Mouse (Mus musculus): ENCODE results near the gene Zfp385c. TPM values are rescaled to one million over a fixed set of nuclear protein-coding genes. Genes with fewer than 3 reads are reported as not detected.

Gene Zfp385c
- total and polyA plus RNA-seq, 3 experiments = 0.12 to 0.15 TPM; not detected in 1

- no peak; the same call in none of the 2 replicates for TF ChIP-seq ELF1 (IDR thresholded peaks at IDR 0.05; ENCODE audit: low read depth, low read length)
- peak; percentile 48; the same call in 1 of the 2 replicates for TF ChIP-seq TAL1 (IDR thresholded peaks at IDR 0.05; ENCODE audit: low read length)
- no peak for TF ChIP-seq POLR2AphosphoS5 (IDR thresholded peaks at IDR 0.05; ENCODE audit: borderline replicate concordance, low read depth, low read length)
These were observed 45.0 kb upstream of the Zfp385c start (continued) for GRCm38 (mm10) chr11:100737105-100737733.

DNA sequence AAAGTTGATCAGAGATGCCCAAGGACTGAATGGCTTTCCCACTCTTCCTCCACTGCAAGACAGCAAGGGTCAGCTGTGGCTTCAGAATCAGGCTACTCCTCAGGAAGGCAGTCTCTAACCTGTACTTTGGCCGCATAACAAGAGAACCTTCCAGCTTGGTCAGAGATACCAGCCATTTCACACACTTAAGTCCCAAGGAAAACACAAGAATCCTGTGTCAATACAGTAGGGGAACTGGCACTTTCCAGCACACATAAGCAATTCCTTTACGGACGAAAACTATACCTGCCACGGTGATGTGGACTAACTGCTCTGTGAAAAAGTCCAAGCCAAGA, 44.5 kb upstream of the Zfp385c start:
- Histone ChIP-seq H3K9me3 (replicated peaks; ENCODE audit: insufficient read depth, low read length) (no peaks in the 10 kb centered on the region), H3K79me2 (ENCODE audit: control insufficient read depth, insufficient read depth, low read length, poor library complexity) (peaks cover 59% of the 10 kb centered on the region), H3K27ac (ENCODE audit: control insufficient read depth, low read depth, low read length) (peak overlapping the region; percentile 85), H3K4me3 (ENCODE audit: control insufficient read depth in 1 of 2, insufficient read depth in 1 of 2, low read depth in 2 of 2, low read length in 2 of 2) (peak overlapping the region; percentile 67 to 77), H3K27me3 (ENCODE audit: control insufficient read depth in 1 of 2, insufficient read depth in 2 of 2, low read length in 2 of 2) (no peaks in the 10 kb centered on the region), H3K4me1 (ENCODE audit: control insufficient read depth in 1 of 2, insufficient read depth in 2 of 2, low read length in 2 of 2) (peaks cover 2 to 24% of the 10 kb centered on the region in 2 experiments; a peak in 3 of 4 replicates), H3K9ac (ENCODE audit: control insufficient read depth, low read depth, low read length, poor library complexity, severe bottlenecking) (peak overlapping the region; percentile 83), H3K36me3 (ENCODE audit: control insufficient read depth in 1 of 2, insufficient read depth in 2 of 2, low read length in 2 of 2) (peaks cover 7 to 34% of the 10 kb centered on the region in 2 experiments)
- TF ChIP-seq USF2 (IDR thresholded peaks at IDR 0.05; ENCODE audit: borderline replicate concordance in 1 of 2, insufficient read depth in 1 of 2, low read depth in 1 of 2, low read length in 2 of 2) (no peak), MAFK (IDR thresholded peaks at IDR 0.05; ENCODE audit: borderline replicate concordance, low read depth, low read length) (no peak), HCFC1 (IDR thresholded peaks at IDR 0.05; ENCODE audit: low read depth, low read length) (no peak), POLR2AphosphoS5 (IDR thresholded peaks at IDR 0.05; ENCODE audit: borderline replicate concordance, low read depth, low read length) (no peak), MAZ (IDR thresholded peaks at IDR 0.05; ENCODE audit: low read depth, low read length) (no peak), MYC (IDR thresholded peaks at IDR 0.05; ENCODE audit: low read depth, low read length) (no peak), ZC3H11A (IDR thresholded peaks at IDR 0.05; ENCODE audit: low read depth, low read length) (no peak), CHD1 (IDR thresholded peaks at IDR 0.05; ENCODE audit: low read depth, low read length) (peak; percentile 22; the same call in 1 of the 2 replicates), ZMIZ1 (IDR thresholded peaks at IDR 0.05; ENCODE audit: low read depth, low read length) (no peak)
- DNase-seq (ENCODE audit: low read depth, low spot score) = no peak

DNA sequence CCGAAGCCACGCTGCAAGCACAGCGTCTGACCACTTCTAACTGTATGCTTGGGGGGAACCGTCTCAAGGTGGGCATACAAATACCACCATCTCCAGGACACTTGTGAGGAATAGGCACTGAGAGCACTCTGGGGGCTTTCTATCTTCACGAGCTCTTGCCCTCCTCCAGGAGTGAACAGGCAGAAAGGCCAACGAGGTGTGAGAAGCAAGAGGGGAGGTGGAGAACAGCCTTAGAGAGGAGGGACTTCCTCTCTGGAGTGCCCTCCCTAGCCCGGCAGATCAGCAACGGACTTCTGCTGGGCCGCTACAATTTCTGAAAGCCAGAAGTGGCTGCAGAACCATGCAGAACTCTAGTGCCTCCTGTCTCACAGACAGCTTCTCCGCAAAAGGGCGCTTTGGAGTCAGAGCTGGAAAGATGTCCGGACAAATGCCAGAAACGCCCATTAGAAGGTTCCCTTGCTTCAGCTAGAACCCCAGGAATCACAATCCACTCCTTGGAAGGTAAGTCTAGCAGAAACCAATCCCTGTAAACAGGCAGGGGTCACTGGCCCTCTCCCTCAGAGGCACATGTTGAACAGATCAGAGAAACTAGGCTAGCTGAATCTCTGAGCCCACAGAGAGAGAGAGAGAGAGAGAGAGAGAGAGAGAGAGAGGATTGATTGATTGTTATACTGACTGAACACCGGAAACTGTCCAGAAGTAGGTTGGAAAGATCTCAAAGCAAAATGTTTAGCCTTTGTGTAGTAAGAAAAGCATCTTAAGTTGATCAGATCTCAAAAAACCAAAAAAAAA, 43.9 kb upstream of the Zfp385c start:
- peak overlapping the region; percentile 67 to 77 for H3K4me3 ChIP-seq (ENCODE audit: control insufficient read depth in 1 of 2, insufficient read depth in 1 of 2, low read depth in 2 of 2, low read length in 2 of 2)
- peak overlapping the region; percentile 85 for H3K27ac ChIP-seq (ENCODE audit: control insufficient read depth, low read depth, low read length)
- DNase-seq (ENCODE audit: low read depth, low spot score) = peak; percentile 81
- no peaks in the 10 kb centered on the region for H3K27me3 ChIP-seq (ENCODE audit: control insufficient read depth in 1 of 2, insufficient read depth in 2 of 2, low read length in 2 of 2)
- peaks cover 7 to 38% of the 10 kb centered on the region in 2 experiments for H3K36me3 ChIP-seq (ENCODE audit: control insufficient read depth in 1 of 2, insufficient read depth in 2 of 2, low read length in 2 of 2)
- peaks cover 2 to 25% of the 10 kb centered on the region in 2 experiments for H3K4me1 ChIP-seq (ENCODE audit: control insufficient read depth in 1 of 2, insufficient read depth in 2 of 2, low read length in 2 of 2)
- peaks cover 65% of the 10 kb centered on the region for H3K79me2 ChIP-seq (ENCODE audit: control insufficient read depth, insufficient read depth, low read length, poor library complexity)
- peak overlapping the region; percentile 83 for H3K9ac ChIP-seq (ENCODE audit: control insufficient read depth, low read depth, low read length, poor library complexity, severe bottlenecking)
- no peaks in the 10 kb centered on the region for H3K9me3 ChIP-seq (replicated peaks; ENCODE audit: insufficient read depth, low read length)
- TF ChIP-seq ZKSCAN1 (IDR thresholded peaks at IDR 0.05; ENCODE audit: low read depth, low read length) (no peak), MXI1 (IDR thresholded peaks at IDR 0.05; ENCODE audit: low read depth, low read length) (peak; percentile 8; the same call in 1 of the 2 replicates), TBP (IDR thresholded peaks at IDR 0.05; ENCODE audit: low read depth, low read length) (peak; percentile 45; the same call in 1 of the 2 replicates), EP300 (IDR thresholded peaks at IDR 0.05; ENCODE audit: low read depth in 1 of 2, low read length in 2 of 2) (peak; percentile 5 to 36; a peak in 2 of 4 replicates), NRF1 (IDR thresholded peaks at IDR 0.05; ENCODE audit: insufficient read depth, low read depth, low read length, poor library complexity, severe bottlenecking) (no peak), POLR2AphosphoS2 (IDR thresholded peaks at IDR 0.05; ENCODE audit: low read length) (no peak), MAZ (IDR thresholded peaks at IDR 0.05; ENCODE audit: low read depth, low read length) (0 out of 2 replicates have a peak, but pooled peaks have one; percentile 54), JUND (IDR thresholded peaks at IDR 0.05; ENCODE audit: low read depth, low read length) (peak; percentile 88; the same call in 1 of the 2 replicates), GABPA (IDR thresholded peaks at IDR 0.05; ENCODE audit: low read depth, low read length) (no peak), ZNF384 (IDR thresholded peaks at IDR 0.05; ENCODE audit: low read depth, low read length) (no peak), BHLHE40 (IDR thresholded peaks at IDR 0.05; ENCODE audit: borderline replicate concordance, low read depth, low read length) (no peak), MAFK (IDR thresholded peaks at IDR 0.05; ENCODE audit: borderline replicate concordance, low read depth, low read length) (no peak), HCFC1 (IDR thresholded peaks at IDR 0.05; ENCODE audit: low read depth, low read length) (peak; percentile 63), ETS1 (IDR thresholded peaks at IDR 0.05; ENCODE audit: low read depth, low read length) (no peak; the same call in 1 of the 2 replicates), MYC (IDR thresholded peaks at IDR 0.05; ENCODE audit: low read depth, low read length) (peak; percentile 6; the same call in 1 of the 2 replicates), SMC3 (IDR thresholded peaks at IDR 0.05; ENCODE audit: low read depth, low read length) (no peak), RAD21 (IDR thresholded peaks at IDR 0.05; ENCODE audit: low read depth, low read length) (no peak), TAL1 (IDR thresholded peaks at IDR 0.05; ENCODE audit: low read length) (no peak), CHD2 (IDR thresholded peaks at IDR 0.05; ENCODE audit: low read length) (no peak)

Measured in MEL (cell line).